Mouse (Mus musculus) adrenal gland, postnatal 4 days (tissue): ENCODE results near the gene Tnik. TPM values are rescaled to one million over a fixed set of nuclear protein-coding genes. Genes with fewer than 3 reads are reported as not detected.

Experiments used
- DNase-seq, 2 experiments: peaks; one replicate each; pipeline ENCODE4 v3.0.0; 2021 to 2022; ENCODE audit warnings: low spot score in 2 of 2, mixed read lengths in 2 of 2
- long read RNA-seq, 2 experiments: library from polyadenylated mRNA; stranded (forward); transcript quantifications; one replicate each; pipeline ENCODE4 v2.0.0; 2021
- total RNA-seq, 2 experiments: library from RNA; stranded (reverse); gene quantifications; 2 replicates each; pipeline ENCODE4 v1.2.3; 2021

Gene Tnik
- total RNA-seq = 10 to 100 TPM; 36.9 to 40.8 TPM
- long read RNA-seq, experiment 1, partial matches to known transcripts = 1 of 2 reads
- long read RNA-seq, experiment 1, other reads (novel, unspliced or antisense) = 0 of 2 reads
- long read RNA-seq, experiment 2, partial matches to known transcripts = 1 of 3 reads
- long read RNA-seq, experiment 2, other reads (novel, unspliced or antisense) = 2 of 3 reads

GRCm38 (mm10) chr3:28263002-28263947 lies at the start of gene Tnik:
Gene Tnik (plus strand): TSS chr3:28263214.
- peak; percentile 16 to 43 for DNase-seq

- DNase-seq = no peak
These were observed 48.1 kb upstream of the Tnik start for GRCm38 (mm10) chr3:28214886-28215311.

GRCm38 (mm10) chr3:28217001-28217400 lies 46.0 kb upstream of the Tnik start:
- DNase-seq = no peak

- no peak for DNase-seq
These were observed 43.5 kb upstream of the Tnik start for GRCm38 (mm10) chr3:28219533-28219932.

- no peak for DNase-seq
These were observed 43.0 kb upstream of the Tnik start for GRCm38 (mm10) chr3:28219964-28220363.

GRCm38 (mm10) chr3:28224437-28225356 lies 38.3 kb upstream of the Tnik start:
- no peak for DNase-seq

- DNase-seq = no peak
These were observed 37.6 kb upstream of the Tnik start for GRCm38 (mm10) chr3:28225357-28225905.

GRCm38 (mm10) chr3:28226181-28226580 lies 36.8 kb upstream of the Tnik start:
- no peak for DNase-seq

GRCm38 (mm10) chr3:28228930-28229329 lies 34.1 kb upstream of the Tnik start:
- DNase-seq = no peak

- DNase-seq = no peak
These were observed 33.5 kb upstream of the Tnik start for GRCm38 (mm10) chr3:28229503-28229902.

GRCm38 (mm10) chr3:28232885-28233284 lies 30.1 kb upstream of the Tnik start:
- no peak for DNase-seq

- no peak for DNase-seq
These were observed 28.8 kb upstream of the Tnik start for GRCm38 (mm10) chr3:28234179-28234578.

- no peak for DNase-seq
These were observed 26.3 kb upstream of the Tnik start for GRCm38 (mm10) chr3:28236689-28237088.

GRCm38 (mm10) chr3:28238136-28238535 lies 24.9 kb upstream of the Tnik start:
- no peak for DNase-seq

GRCm38 (mm10) chr3:28242561-28242960 lies 20.5 kb upstream of the Tnik start:
- no peak for DNase-seq

- DNase-seq = no peak
These were observed 18.6 kb upstream of the Tnik start for GRCm38 (mm10) chr3:28244244-28244890.

- no peak for DNase-seq
These were observed 14.6 kb upstream of the Tnik start for GRCm38 (mm10) chr3:28248255-28248957.

GRCm38 (mm10) chr3:28255711-28256110 lies 7.3 kb upstream of the Tnik start:
- no peak for DNase-seq

- peak; percentile 21 to 43 for DNase-seq
These were observed 528 bp upstream of the Tnik start for GRCm38 (mm10) chr3:28262371-28263001.
